ENCODE assay signal across 8 mouse cellular contexts in the genomic region with DNA sequence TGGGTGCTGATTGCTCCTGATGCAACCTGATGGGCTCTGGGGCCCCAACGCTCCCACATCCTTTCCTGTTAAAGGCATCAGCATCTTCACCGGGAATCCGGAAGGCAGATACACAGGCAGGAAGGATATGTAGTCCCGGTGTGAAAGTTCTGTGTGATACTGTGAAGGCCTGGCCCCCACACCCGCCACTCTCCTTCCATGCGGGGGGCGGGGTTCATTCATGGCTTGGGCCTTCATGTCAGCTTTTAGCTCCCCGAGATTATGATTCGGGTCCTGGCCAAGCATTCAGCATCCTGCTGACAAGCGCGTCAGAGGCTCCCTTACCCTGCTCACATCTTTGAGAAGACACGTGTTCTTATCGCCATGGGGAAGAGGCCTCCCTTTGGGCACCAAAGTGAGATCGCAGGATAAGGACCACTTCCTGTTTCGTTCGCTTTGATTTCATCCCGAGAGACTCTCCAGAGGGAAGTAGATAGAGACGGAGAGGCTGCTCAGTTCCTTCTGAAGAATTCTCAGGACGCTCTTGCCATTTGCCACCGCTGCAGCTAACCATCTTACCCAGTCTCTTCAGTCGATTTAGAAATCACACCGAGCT. TPM values are rescaled to one million over a fixed set of nuclear protein-coding genes. Genes with fewer than 3 reads are reported as not detected.
DNase-seq lines count a peak whose midpoint lies in the region; ATAC-seq lines count a peak whose summit lies in the region.

No protein-coding gene starts in this region.

- no peak for ATAC-seq in heart, embryonic 15.5 days (replicated peaks; ENCODE audit: insufficient number of reproducible peaks, insufficient read depth, low FRiP score, low read depth)
- no peak for ATAC-seq in stomach, embryonic 16.5 days (ENCODE audit: insufficient read depth, low FRiP score)
- no peak for ATAC-seq in CD4-positive, CD25-positive, alpha-beta regulatory T cell, adult 4 months

- peak overlapping the region; percentile 60 for H3K4me2 ChIP-seq in heart, embryonic 15.5 days
- H3K4me2 ChIP-seq in stomach, embryonic 16.5 days (ENCODE audit: low read depth, low read length), result peak overlapping the region; percentile 35; the same call in 1 of the 2 replicates

- peak overlapping the region; percentile 25 for H3K4me3 ChIP-seq in heart, embryonic 15.5 days
- 0 out of 2 replicates have a peak overlapping the region, but pooled peaks have one; percentile 3 for H3K4me3 ChIP-seq in stomach, embryonic 16.5 days (replicated peaks; ENCODE audit: low read length)

- no peaks in the 10 kb centered on the region for H3K36me3 ChIP-seq in heart, embryonic 15.5 days
- H3K36me3 ChIP-seq in stomach, embryonic 16.5 days (ENCODE audit: control insufficient read depth, insufficient read depth, low read length), result no peaks in the 10 kb centered on the region

- H3K27me3 ChIP-seq in heart, embryonic 15.5 days, result no peaks in the 10 kb centered on the region
- H3K27me3 ChIP-seq in stomach, embryonic 16.5 days (ENCODE audit: control insufficient read depth, insufficient read depth, low read length), result no peaks in the 10 kb centered on the region

- 17% methylated on average over 22 of the region's 22 CpGs for WGBS in heart, embryonic 15.5 days
- WGBS in stomach, embryonic 16.5 days, result 30% methylated on average over 22 of the region's 22 CpGs

- H3K9me3 ChIP-seq in heart, embryonic 15.5 days (replicated peaks), result no peaks in the 10 kb centered on the region
- no peaks in the 10 kb centered on the region for H3K9me3 ChIP-seq in stomach, embryonic 16.5 days (replicated peaks; ENCODE audit: control insufficient read depth, low read length)

- H3K4me1 ChIP-seq in heart, embryonic 15.5 days (replicated peaks), result peaks cover 16% of the 10 kb centered on the region
- H3K4me1 ChIP-seq in stomach, embryonic 16.5 days (ENCODE audit: control insufficient read depth, insufficient read depth, low read length), result peaks cover 17% of the 10 kb centered on the region

- DNase-seq in right cerebral cortex, postnatal 10 days (ENCODE audit: low spot score in 2 of 2), result peak; percentile 19 to 26
- DNase-seq in right cerebral cortex, postnatal 4 days, result no peak
- peak; percentile 17 to 51 for DNase-seq in kidney, postnatal 25 days
- DNase-seq in natural killer cell, adult 2 months (ENCODE audit: low spot score in 2 of 2), result no peak
- DNase-seq in frontal cortex, postnatal 36 days (ENCODE audit: low spot score in 2 of 2), result no peak

- 0 out of 2 replicates have a peak overlapping the region, but pooled peaks have one; percentile 2 for H3K27ac ChIP-seq in heart, embryonic 15.5 days
- H3K27ac ChIP-seq in stomach, embryonic 16.5 days (ENCODE audit: low read length), result no peak overlapping the region

- H3K9ac ChIP-seq in heart, embryonic 15.5 days, result 0 out of 2 replicates have a peak overlapping the region, but pooled peaks have one; percentile 6
- peak overlapping the region; percentile 8; the same call in 1 of the 2 replicates for H3K9ac ChIP-seq in stomach, embryonic 16.5 days (ENCODE audit: low read length)

RNA-seq across cellular contexts. Expression of a gene that starts 34.8 kb away (rescaled TPM):
- polyA plus RNA-seq in heart, embryonic 15.5 days (2015; fragmentation: Nextera tagmentation; extraction: Ambion mirVana), result 278 and 328 TPM in 2 replicates
- 388 and 446 TPM in 2 replicates for polyA plus RNA-seq in stomach, embryonic 16.5 days (2015; fragmentation: Nextera tagmentation; extraction: Ambion mirVana)
- polyA plus RNA-seq in CD4-positive, CD25-positive, alpha-beta regulatory T cell, adult 4 months (2017; shearing (Covaris generic)), result 100 to 1,000 TPM; 179 to 537 TPM

Comparison
In these comparisons a context has a peak if more than half of its experiments do, and no peak if none do; other contexts are left out.
1. DNase-seq: peak in right cerebral cortex, postnatal 10 days (2 of 2) and kidney, postnatal 25 days (2 of 2); none in right cerebral cortex, postnatal 4 days (single experiment), natural killer cell, adult 2 months (0 of 2) and frontal cortex, postnatal 36 days (0 of 2).